Mouse (Mus musculus): ENCODE measurements around the gene Kprp.
"Not testable (repeated sequence)": the region's sequence is repeated elsewhere in the genome, so short reads cannot be mapped to it uniquely, and the experiment has no call there.

The Kprp gene

GRCm38 (mm10) chr3:92827108-92827507 is at the start of gene Kprp:
Kprp (minus strand) TSS chr3:92827247.
- DNase-seq: no peak

DNA sequence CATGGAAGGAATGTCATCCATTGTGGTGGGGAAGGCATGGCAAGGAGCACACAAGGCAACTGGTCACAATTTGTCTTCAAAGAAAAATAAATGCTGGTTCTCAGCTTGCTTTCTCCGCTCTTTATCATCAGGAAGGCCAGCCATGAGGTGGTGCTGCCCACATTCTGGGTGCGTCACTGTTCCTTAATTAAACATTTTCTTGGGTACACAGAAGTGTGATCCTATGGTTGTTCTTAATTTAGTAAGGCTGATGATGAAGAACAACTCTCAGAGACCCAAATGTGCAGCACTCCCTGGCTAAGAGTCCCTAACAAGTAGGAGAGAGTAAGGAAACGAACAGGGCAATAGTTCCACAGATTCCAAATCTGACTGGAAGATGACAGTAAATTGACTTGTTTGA is 47.1 kb upstream of the Kprp start:
- no peak for DNase-seq

- DNase-seq: no peak
These were observed 43.1 kb upstream of the Kprp start, which contains the start of gene 2310050C09Rik for GRCm38 (mm10) chr3:92870116-92870515. 2310050C09Rik (minus strand) TSS chr3:92870216.

DNA sequence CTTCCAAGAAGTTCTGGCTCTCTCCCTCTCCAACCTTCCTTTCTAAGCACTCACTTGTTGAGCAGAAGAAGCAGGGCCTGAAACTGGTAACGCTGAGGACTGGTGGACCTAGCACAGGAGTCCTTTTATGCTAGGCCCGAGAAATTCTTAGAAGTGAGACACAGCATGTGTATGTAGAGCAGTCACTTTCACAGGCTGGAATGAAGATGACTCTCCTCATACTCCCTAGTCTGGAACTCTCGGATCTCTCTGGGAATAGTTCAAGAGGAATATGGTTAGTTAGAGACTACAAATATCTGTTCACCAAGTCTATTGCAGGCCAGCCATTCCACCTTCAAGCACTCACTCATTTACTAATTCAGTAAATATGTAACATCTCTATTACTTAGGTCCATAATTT is 24.1 kb upstream of the Kprp start, which contains the start of gene Lce1l:
Gene Lce1l, minus strand, starts transcription at position 101 of the 400 bp plus-strand sequence.
- DNase-seq: no peak

DNA sequence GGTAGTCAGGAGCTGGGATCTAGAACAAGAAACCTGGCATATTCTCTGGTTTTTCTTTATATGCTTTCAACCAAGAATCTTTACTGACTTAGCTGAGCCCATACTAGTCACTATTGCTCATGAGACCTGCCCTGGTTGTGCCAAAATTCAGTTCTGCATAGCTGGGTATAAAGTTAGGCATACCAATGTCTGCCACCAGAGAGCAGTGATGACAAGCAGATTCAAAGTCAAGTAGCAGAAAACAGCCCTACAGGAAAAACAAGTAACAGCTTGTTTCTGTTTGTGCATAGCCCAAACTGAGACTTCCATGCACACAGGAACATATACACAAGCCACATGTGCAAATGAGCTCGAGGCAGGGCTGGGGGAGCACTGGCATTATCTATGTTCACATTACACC is 1.2 kb downstream of the Kprp start:
- DNase-seq: no peak

DNA sequence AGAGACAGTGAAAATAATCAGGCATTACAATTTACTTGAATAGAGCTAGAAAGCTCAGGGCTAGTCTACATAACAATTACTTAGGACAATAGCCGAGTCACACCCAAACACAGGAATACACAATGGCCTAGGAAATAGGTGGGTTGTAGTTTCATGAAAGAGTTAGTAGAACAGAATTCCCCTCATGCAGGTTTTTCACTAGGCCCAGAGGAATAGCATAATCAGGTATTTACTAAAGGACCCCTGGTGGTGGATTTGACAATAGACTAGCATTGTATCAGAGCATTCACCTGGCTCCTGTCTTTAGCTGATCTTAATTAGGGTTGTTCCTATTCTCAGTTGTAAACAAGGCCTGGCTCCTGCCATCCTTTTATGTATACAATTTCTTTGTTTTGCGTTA is 11.0 kb downstream of the Kprp start:
- not testable (repeated sequence) for DNase-seq

GRCm38 (mm10) chr3:92815581-92815980 is 11.5 kb downstream of the Kprp start:
- DNase-seq: no peak

GRCm38 (mm10) chr3:92807791-92808190 is 19.3 kb downstream of the Kprp start, which contains the start of gene Lce1k:
Lce1k (minus strand) TSS chr3:92807891.
- no peak for DNase-seq

DNA sequence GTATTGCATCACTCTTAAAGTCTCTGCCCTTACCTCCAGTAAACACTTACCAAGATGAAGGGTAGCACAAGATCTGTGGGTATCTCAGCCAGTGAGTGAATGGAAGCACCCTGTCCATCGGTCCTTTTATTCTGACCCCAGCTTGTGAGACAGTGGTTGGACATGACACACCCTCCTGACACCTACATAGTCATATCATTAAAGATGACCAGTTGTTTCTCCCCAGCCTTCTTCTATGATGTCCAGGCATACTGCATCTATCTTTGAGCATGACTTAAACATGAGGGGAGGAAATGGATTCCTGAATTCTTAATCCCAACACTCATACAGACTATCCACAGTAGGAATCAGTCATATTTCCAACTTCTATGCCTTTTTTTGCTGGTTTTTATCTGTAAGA is 36.6 kb downstream of the Kprp start, which contains the start of gene Lce1j:
Gene Lce1j, minus strand, starts transcription at position 101 of the 400 bp plus-strand sequence.
- no peak for DNase-seq

GRCm38 (mm10) chr3:92778799-92779198 is 48.2 kb downstream of the Kprp start, which contains the start of gene Lce1i:
Lce1i (minus strand) TSS chr3:92778899.
- no peak for DNase-seq
